Mouse (Mus musculus) liver, embryonic 11.5 days (tissue): ENCODE measurements at regions not wholly inside any gene's neighbourhood (a gene's known extent, or its start where the extent isn't known, plus 50 kb on each side); places are given as distances from the start of the nearest gene placed in this dataset.

Source experiments
- ATAC-seq: fragments of 200-750 bp; cut with Nextera tagmentation; replicated peaks from 2 replicates; pipeline ENCODE4 v1.8.0; 2017; ENCODE audit warnings: moderate number of reproducible peaks, mild to moderate bottlenecking, moderate TSS enrichment, moderate library complexity; ENCODE audit not compliant: low FRiP score
- DNase-seq: peaks from one replicate; pipeline ENCODE4 v3.0.0-alpha.2; 2017; ENCODE audit warnings: low spot score
- H3K27ac ChIP-seq: fragments of 300-500 bp; sonication (generic); 2 replicates; pipeline ENCODE4 v1.5.1; 2014; ENCODE audit warnings: mild to moderate bottlenecking, low read depth, low read length, control low read depth
- H3K27me3 ChIP-seq: fragments of 300-500 bp; sonication (generic); replicated peaks from 2 replicates; pipeline ENCODE4 v1.6.1; 2014; ENCODE audit warnings: low read length, mixed read lengths; ENCODE audit not compliant: control insufficient read depth, insufficient read depth
- H3K36me3 ChIP-seq: fragments of 300-500 bp; sonication (generic); 2 replicates; pipeline ENCODE4 v1.6.1; 2014; ENCODE audit warnings: mild to moderate bottlenecking, low read length, moderate library complexity, mixed read lengths; ENCODE audit not compliant: control insufficient read depth, insufficient read depth
- H3K4me1 ChIP-seq: fragments of 300-500 bp; sonication (generic); replicated peaks from 2 replicates; pipeline ENCODE4 v1.6.1; 2014; ENCODE audit warnings: low read length, mixed read lengths; ENCODE audit not compliant: control insufficient read depth, insufficient read depth
- H3K4me2 ChIP-seq: fragments of 300-500 bp; sonication (generic); 2 replicates; pipeline ENCODE4 v1.6.1; 2014; ENCODE audit warnings: mild to moderate bottlenecking, control low read depth, moderate library complexity
- H3K4me3 ChIP-seq: fragments of 300-500 bp; sonication (generic); 2 replicates; pipeline ENCODE4 v1.5.1; 2014; ENCODE audit warnings: low read depth, low read length, control low read depth
- H3K9ac ChIP-seq: fragments of 300-500 bp; sonication (generic); 2 replicates; pipeline ENCODE4 v1.6.1; 2014; ENCODE audit warnings: low read depth, low read length, control low read depth
- H3K9me3 ChIP-seq: fragments of 300-500 bp; sonication (generic); 2 replicates; pipeline ENCODE4 v1.6.1; 2016; ENCODE audit warnings: low read length, inconsistent platforms, mixed read lengths; ENCODE audit not compliant: control insufficient read depth
- WGBS: fragments of 180-500 bp; shearing (Covaris S2); extraction: QIAGEN DNeasy Blood & Tissue Kit; methylation state at CpG from one replicate; pipeline ENCODE4 v1.1.7; 2014; 5-methylcytosine and 5-hydroxymethylcytosine counted together

- H3K9ac ChIP-seq = no peak overlapping the region
- WGBS = 39% methylated on average over 3 of the region's 3 CpGs
- ATAC-seq = no peak
Observed at GRCm38 (mm10) chr7:68480336-68480735, 206.7 kb downstream of the Fam169b start.

GRCm38 (mm10) chr7:68478044-68478443 lies 204.4 kb downstream of the Fam169b start:
- H3K36me3 ChIP-seq = no peaks in the 10 kb centered on the region
- no peaks in the 10 kb centered on the region for H3K9me3 ChIP-seq
- no peaks in the 10 kb centered on the region for H3K4me1 ChIP-seq
- ATAC-seq = no peak
- no peak overlapping the region for H3K4me3 ChIP-seq
- WGBS = 73% methylated on average over 3 of the region's 3 CpGs
- no peak overlapping the region for H3K27ac ChIP-seq
- no peaks in the 10 kb centered on the region for H3K27me3 ChIP-seq
- no peak overlapping the region for H3K9ac ChIP-seq
- DNase-seq = no peak
- no peak overlapping the region for H3K4me2 ChIP-seq

More at GRCm38 (mm10) chr7:68480336-68480735, 206.7 kb downstream of the Fam169b start:
- no peak for DNase-seq
- no peak overlapping the region for H3K4me3 ChIP-seq
- no peaks in the 10 kb centered on the region for H3K4me1 ChIP-seq
- H3K27ac ChIP-seq = no peak overlapping the region
- no peak overlapping the region for H3K4me2 ChIP-seq
- no peaks in the 10 kb centered on the region for H3K27me3 ChIP-seq
- no peaks in the 10 kb centered on the region for H3K36me3 ChIP-seq
- H3K9me3 ChIP-seq = no peaks in the 10 kb centered on the region

GRCm38 (mm10) chr7:68472800-68473199 lies 199.2 kb downstream of the Fam169b start:
- no peak for DNase-seq

GRCm38 (mm10) chr7:68470983-68471382 lies 197.3 kb downstream of the Fam169b start:
- Histone ChIP-seq H3K4me2 (no peak overlapping the region), H3K4me3 (no peak overlapping the region), H3K27me3 (no peaks in the 10 kb centered on the region), H3K9me3 (no peaks in the 10 kb centered on the region), H3K4me1 (no peaks in the 10 kb centered on the region), H3K9ac (no peak overlapping the region), H3K27ac (no peak overlapping the region), H3K36me3 (no peaks in the 10 kb centered on the region)
- ATAC-seq (no peak), DNase-seq (no peak)
- WGBS = 53% methylated on average over 11 of the region's 11 CpGs

More at GRCm38 (mm10) chr7:68472800-68473199, 199.2 kb downstream of the Fam169b start:
- WGBS = 55% methylated on average over 5 of the region's 5 CpGs
- Histone ChIP-seq H3K4me3 (no peak overlapping the region), H3K4me2 (no peak overlapping the region), H3K36me3 (no peaks in the 10 kb centered on the region), H3K9ac (no peak overlapping the region), H3K27me3 (no peaks in the 10 kb centered on the region), H3K4me1 (no peaks in the 10 kb centered on the region), H3K9me3 (no peaks in the 10 kb centered on the region), H3K27ac (no peak overlapping the region)
- ATAC-seq = no peak

GRCm38 (mm10) chr7:68468574-68468973 lies 194.9 kb downstream of the Fam169b start:
- H3K4me1 ChIP-seq = no peaks in the 10 kb centered on the region
- H3K9ac ChIP-seq = no peak overlapping the region
- H3K36me3 ChIP-seq = no peaks in the 10 kb centered on the region
- no peak overlapping the region for H3K27ac ChIP-seq
- WGBS = 79% methylated on average over 5 of the region's 5 CpGs
- no peak overlapping the region for H3K4me3 ChIP-seq
- H3K9me3 ChIP-seq = no peaks in the 10 kb centered on the region
- DNase-seq = no peak
- ATAC-seq = no peak
- H3K4me2 ChIP-seq = no peak overlapping the region
- H3K27me3 ChIP-seq = no peaks in the 10 kb centered on the region

GRCm38 (mm10) chr7:68457842-68458241 lies 184.2 kb downstream of the Fam169b start:
- DNase-seq = no peak
- ATAC-seq = no peak
- Histone ChIP-seq H3K27ac (no peak overlapping the region), H3K36me3 (no peaks in the 10 kb centered on the region), H3K9ac (no peak overlapping the region), H3K4me3 (no peak overlapping the region), H3K4me2 (no peak overlapping the region), H3K4me1 (no peaks in the 10 kb centered on the region), H3K9me3 (no peaks in the 10 kb centered on the region), H3K27me3 (no peaks in the 10 kb centered on the region)
- 78% methylated on average over 1 of the region's 1 CpGs for WGBS

- H3K9ac ChIP-seq = no peak overlapping the region
- DNase-seq = no peak
- 49% methylated on average over 5 of the region's 5 CpGs for WGBS
- H3K4me2 ChIP-seq = no peak overlapping the region
- H3K27ac ChIP-seq = no peak overlapping the region
- H3K27me3 ChIP-seq = no peaks in the 10 kb centered on the region
- H3K4me1 ChIP-seq = no peaks in the 10 kb centered on the region
- H3K36me3 ChIP-seq = no peaks in the 10 kb centered on the region
- no peaks in the 10 kb centered on the region for H3K9me3 ChIP-seq
- H3K4me3 ChIP-seq = no peak overlapping the region
- no peak for ATAC-seq
Observed at GRCm38 (mm10) chr7:68455451-68455850, 181.8 kb downstream of the Fam169b start.

GRCm38 (mm10) chr7:68453028-68453692 lies 179.5 kb downstream of the Fam169b start:
- no peaks in the 10 kb centered on the region for H3K36me3 ChIP-seq
- DNase-seq (no peak), ATAC-seq (no peak)
- no peak overlapping the region for H3K27ac ChIP-seq
- H3K4me1 ChIP-seq = no peaks in the 10 kb centered on the region
- 85% methylated on average over 8 of the region's 8 CpGs for WGBS
- no peaks in the 10 kb centered on the region for H3K9me3 ChIP-seq
- no peak overlapping the region for H3K9ac ChIP-seq
- no peaks in the 10 kb centered on the region for H3K27me3 ChIP-seq
- H3K4me3 ChIP-seq = no peak overlapping the region
- H3K4me2 ChIP-seq = no peak overlapping the region

GRCm38 (mm10) chr7:68444426-68445095 lies 170.9 kb downstream of the Fam169b start:
- no peak for DNase-seq
- 74% methylated on average over 11 of the region's 11 CpGs for WGBS
- no peak for ATAC-seq

More at GRCm38 (mm10) chr7:68444426-68445095, 170.9 kb downstream of the Fam169b start:
- H3K27ac ChIP-seq = no peak overlapping the region
- H3K36me3 ChIP-seq = no peaks in the 10 kb centered on the region
- no peak overlapping the region for H3K4me2 ChIP-seq
- no peaks in the 10 kb centered on the region for H3K27me3 ChIP-seq
- H3K4me1 ChIP-seq = no peaks in the 10 kb centered on the region
- no peaks in the 10 kb centered on the region for H3K9me3 ChIP-seq
- no peak overlapping the region for H3K9ac ChIP-seq
- no peak overlapping the region for H3K4me3 ChIP-seq
